Mouse (Mus musculus) effector memory CD4-positive, alpha-beta T cell, adult 7 months (primary cell): ENCODE data around the gene Stk31. TPM values are rescaled to one million over a fixed set of nuclear protein-coding genes. Genes with fewer than 3 reads are reported as not detected.

Experiments
- polyA plus RNA-seq: library from polyadenylated mRNA; unstranded; fragments of 100-300 nt; shearing (Covaris generic); gene quantifications from one replicate; pipeline ENCODE4 v1.2.1, GENCODE M21; 2017

The Stk31 gene
- not detected for polyA plus RNA-seq

DNA sequence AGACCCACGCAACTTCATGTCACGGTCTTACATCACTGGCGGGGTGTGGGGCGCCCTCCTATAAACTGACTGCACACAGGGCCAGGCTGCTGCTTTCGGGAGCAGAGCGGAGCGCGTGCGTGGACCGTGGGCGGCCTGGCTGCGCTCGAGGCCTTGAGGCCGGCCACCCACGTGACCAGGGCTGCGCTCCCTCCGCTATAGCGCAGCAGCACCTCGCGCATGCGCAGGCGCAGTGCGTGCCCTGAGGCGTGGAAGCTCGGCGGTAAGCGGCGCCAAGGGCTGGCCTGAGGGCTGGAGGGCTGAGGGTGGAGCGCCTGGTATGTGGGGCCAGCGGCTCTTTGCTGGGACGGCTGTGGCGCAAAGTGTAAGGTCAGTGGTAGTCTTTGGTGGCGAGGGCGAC lies at the start of gene Stk31:
Gene Stk31, plus strand, starts transcription at position 289 of the 400 bp plus-strand sequence.

DNA sequence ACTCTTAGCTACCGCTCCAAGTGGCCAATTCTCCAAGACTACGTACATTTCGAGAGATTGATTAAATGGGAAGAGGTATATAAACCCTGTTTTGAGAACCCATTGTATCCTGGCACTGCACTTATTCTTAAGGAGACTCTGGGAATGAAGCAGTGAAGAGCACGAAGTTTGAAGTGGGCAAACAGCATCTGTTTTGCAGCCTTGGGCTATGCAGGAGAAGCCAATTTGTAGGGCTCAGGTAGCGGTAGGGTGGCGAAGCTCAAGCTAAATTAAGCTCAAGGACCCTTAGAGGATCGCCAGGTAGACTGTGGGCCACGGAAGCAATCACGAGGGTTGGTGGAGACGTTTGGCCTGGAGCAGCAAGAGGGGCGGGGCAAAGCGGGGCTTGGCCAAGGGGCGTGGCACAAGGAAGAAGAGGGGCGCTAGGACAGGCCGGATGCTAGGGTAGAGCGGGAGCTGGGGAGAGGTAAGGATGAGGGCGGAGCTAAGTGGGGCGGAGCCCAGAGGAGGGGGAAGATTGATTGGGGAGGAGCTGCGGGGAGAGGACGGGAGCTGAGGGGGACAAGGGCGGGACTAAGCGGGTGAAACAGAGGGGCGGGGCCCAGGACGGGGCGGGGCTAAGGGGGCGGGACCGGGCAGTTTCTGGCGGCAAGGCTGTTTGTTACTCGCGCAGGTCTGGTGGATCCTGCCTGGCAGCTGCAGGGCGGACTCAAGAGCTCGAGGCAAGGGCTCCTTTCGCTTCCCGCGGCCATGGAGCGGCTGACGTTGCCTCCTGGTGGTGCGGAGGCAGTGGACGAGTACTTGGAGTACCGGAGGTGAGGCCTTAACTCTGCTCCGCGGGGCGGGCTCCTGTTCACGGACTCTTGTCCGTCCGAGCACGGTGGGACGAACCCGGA lies 28.0 kb upstream of the Stk31 start, which contains the start of gene Fam221a:
Gene Fam221a, plus strand, starts transcription at position 581 of the 896 bp plus-strand sequence.

Other genes starting within 250 kb of the Stk31 start
- gene Igf2bp3, start 180.6 kb upstream of the Stk31 start, polyA plus RNA-seq: 0.61 TPM
- 68.5 TPM for gene Tra2a, start 131.6 kb upstream of the Stk31 start, polyA plus RNA-seq
- 6.4 TPM for gene Ccdc126, start 76.3 kb upstream of the Stk31 start, polyA plus RNA-seq
- 4.3 TPM for gene Fam221a, start 27.9 kb upstream of the Stk31 start, polyA plus RNA-seq